In the genomic region with DNA sequence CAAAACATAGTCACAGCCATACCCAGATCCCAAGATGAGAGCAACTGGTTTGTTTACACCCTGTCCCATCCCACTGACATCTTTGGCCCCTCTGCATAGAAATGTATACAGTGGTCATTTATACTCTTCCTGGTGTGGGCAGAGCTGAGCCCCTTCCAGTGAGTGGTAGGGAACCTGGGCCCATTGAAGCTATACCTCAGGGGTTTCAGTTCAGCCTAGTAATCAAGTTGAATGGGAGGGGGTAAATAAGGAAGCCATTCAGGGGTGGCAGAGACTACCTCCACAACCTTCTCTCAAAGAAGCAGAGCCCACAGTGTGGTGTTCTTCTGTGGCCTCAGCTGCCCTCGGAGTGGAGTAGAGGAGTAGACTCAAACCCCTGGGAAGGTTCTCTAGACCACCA, we compare ENCODE assay signal across 31 mouse cellular contexts. TPM values are rescaled to one million over a fixed set of nuclear protein-coding genes. Genes with fewer than 3 reads are reported as not detected.
DNase-seq lines count a peak whose midpoint lies in the region; ATAC-seq and TF ChIP-seq lines count a peak whose summit lies in the region.
"Had no signal": no experiment of that assay in that cellular context is flagged by ENCODE, and none has a peak within 500 bp of the region (broad histone marks: within the 10 kb centered on the region; RNA-seq: fewer than 3 reads in every experiment).

No protein-coding gene starts in this region.

- peaks cover 17% of the 10 kb centered on the region for H3K4me1 ChIP-seq in hindbrain, embryonic 11.5 days (replicated peaks; ENCODE audit: control insufficient read depth, insufficient read depth, low read length)
- no peaks in the 10 kb centered on the region for H3K4me1 ChIP-seq in hindbrain, postnatal 0 days (ENCODE audit: insufficient read depth, low read length)
- H3K4me1 ChIP-seq in neural tube, embryonic 12.5 days, result peaks cover 63% of the 10 kb centered on the region
- H3K4me1 ChIP-seq in neural tube, embryonic 15.5 days, result peaks cover 89% of the 10 kb centered on the region

- no peaks in the 10 kb centered on the region for H3K9me3 ChIP-seq in hindbrain, embryonic 11.5 days (ENCODE audit: control insufficient read depth, low read length)
- H3K9me3 ChIP-seq in hindbrain, postnatal 0 days (ENCODE audit: low read length), result no peaks in the 10 kb centered on the region
- no peaks in the 10 kb centered on the region for H3K9me3 ChIP-seq in neural tube, embryonic 12.5 days
- no peaks in the 10 kb centered on the region for H3K9me3 ChIP-seq in neural tube, embryonic 15.5 days (replicated peaks)
- H3K9me3 ChIP-seq: embryonic facial prominence, embryonic 12.5 days; embryonic facial prominence, embryonic 15.5 days; forebrain, embryonic 12.5 days; heart, embryonic 10.5 days; heart, embryonic 13.5 days; hindbrain, embryonic 12.5 days had no signal

- no peak overlapping the region for H3K27ac ChIP-seq in hindbrain, embryonic 11.5 days (ENCODE audit: low read depth, low read length)
- H3K27ac ChIP-seq in hindbrain, postnatal 0 days, result no peak overlapping the region
- H3K27ac ChIP-seq in neural tube, embryonic 12.5 days, result no peak overlapping the region
- H3K27ac ChIP-seq in neural tube, embryonic 15.5 days (replicated peaks), result no peak overlapping the region
- H3K27ac ChIP-seq: embryonic facial prominence, embryonic 12.5 days; embryonic facial prominence, embryonic 15.5 days; forebrain, embryonic 12.5 days; heart, adult 2 months; heart, embryonic 10.5 days; heart, embryonic 13.5 days; hindbrain, embryonic 12.5 days had no signal

- H3K4me3 ChIP-seq in hindbrain, embryonic 11.5 days (ENCODE audit: low read depth, low read length), result no peak overlapping the region
- no peak overlapping the region for H3K4me3 ChIP-seq in hindbrain, postnatal 0 days (ENCODE audit: low read length)
- H3K4me3 ChIP-seq in neural tube, embryonic 12.5 days, result no peak overlapping the region
- no peak overlapping the region for H3K4me3 ChIP-seq in neural tube, embryonic 15.5 days (replicated peaks)
- H3K4me3 ChIP-seq: embryonic facial prominence, embryonic 12.5 days; embryonic facial prominence, embryonic 15.5 days; forebrain, embryonic 12.5 days; heart, adult 2 months; heart, embryonic 10.5 days; heart, embryonic 13.5 days; hindbrain, embryonic 12.5 days had no signal

- 0% methylated on average over 1 of the region's 1 CpGs for WGBS in hindbrain, embryonic 11.5 days
- WGBS in hindbrain, postnatal 0 days, result 7% methylated on average over 1 of the region's 1 CpGs
- 5% methylated on average over 1 of the region's 1 CpGs for WGBS in neural tube, embryonic 12.5 days
- WGBS in neural tube, embryonic 15.5 days, result 7% methylated on average over 1 of the region's 1 CpGs

- no peak overlapping the region for H3K9ac ChIP-seq in hindbrain, embryonic 11.5 days (ENCODE audit: low read depth, low read length)
- no peak overlapping the region for H3K9ac ChIP-seq in hindbrain, postnatal 0 days (replicated peaks; ENCODE audit: low read length)
- H3K9ac ChIP-seq in neural tube, embryonic 12.5 days, result no peak overlapping the region
- no peak overlapping the region for H3K9ac ChIP-seq in neural tube, embryonic 15.5 days (replicated peaks)
- H3K9ac ChIP-seq: embryonic facial prominence, embryonic 12.5 days; embryonic facial prominence, embryonic 15.5 days; forebrain, embryonic 12.5 days; heart, embryonic 13.5 days; hindbrain, embryonic 12.5 days had no signal

- peak; percentile 24 for DNase-seq in hindbrain, embryonic 11.5 days (ENCODE audit: low spot score)
- DNase-seq in hindbrain, postnatal 0 days (ENCODE audit: low spot score), result no peak
- DNase-seq in neural tube, embryonic 10.5 days (ENCODE audit: extremely low spot score, low spot score), result no peak
- DNase-seq in MN1 (ENCODE audit: low spot score), result no peak
- DNase-seq: adrenal gland, adult 8-10 months; adrenal gland, postnatal 25 days; cerebellum, adult 11-12 months; cerebellum, adult 8-10 months; cerebellum, postnatal 10 days; cerebellum, postnatal 36 days; gastrocnemius, postnatal 10 days; gastrocnemius, postnatal 36 days; heart, adult 2 months; heart, postnatal 14 days; heart, postnatal 4 days had no signal

- TF ChIP-seq CTCF in hindbrain, postnatal 0 days (IDR thresholded peaks at IDR 0.05; ENCODE audit: low read depth), result no peak

- peaks cover 94% of the 10 kb centered on the region for H3K27me3 ChIP-seq in hindbrain, embryonic 11.5 days (ENCODE audit: control insufficient read depth, insufficient read depth, low read length)
- peaks cover 76% of the 10 kb centered on the region for H3K27me3 ChIP-seq in hindbrain, postnatal 0 days (ENCODE audit: insufficient read depth, low read length)
- peaks cover 94% of the 10 kb centered on the region for H3K27me3 ChIP-seq in neural tube, embryonic 12.5 days (replicated peaks)
- H3K27me3 ChIP-seq in neural tube, embryonic 15.5 days (replicated peaks), result peaks cover 51% of the 10 kb centered on the region

- ATAC-seq in hindbrain, embryonic 11.5 days (ENCODE audit: low FRiP score), result no peak
- no peak for ATAC-seq in hindbrain, postnatal 0 days
- ATAC-seq in neural tube, embryonic 12.5 days (ENCODE audit: low FRiP score, low read depth), result no peak
- no peak for ATAC-seq in neural tube, embryonic 15.5 days (ENCODE audit: low FRiP score)
- ATAC-seq: activated CD4-positive, CD25-positive, alpha-beta regulatory T cell, adult 4 months; CD4-positive, CD25-positive, alpha-beta regulatory T cell, adult 4 months; forebrain, embryonic 16.5 days had no signal

- H3K4me2 ChIP-seq in hindbrain, embryonic 11.5 days (replicated peaks; ENCODE audit: low read depth, low read length), result no peak overlapping the region
- H3K4me2 ChIP-seq in hindbrain, postnatal 0 days (ENCODE audit: low read depth, low read length), result no peak overlapping the region
- H3K4me2 ChIP-seq in neural tube, embryonic 12.5 days (replicated peaks), result 0 out of 2 replicates have a peak overlapping the region, but pooled peaks have one; percentile 64
- H3K4me2 ChIP-seq in neural tube, embryonic 15.5 days, result peak overlapping the region; percentile 66; the same call in 1 of the 2 replicates
- H3K4me2 ChIP-seq: embryonic facial prominence, embryonic 12.5 days; embryonic facial prominence, embryonic 15.5 days; forebrain, embryonic 12.5 days; heart, embryonic 13.5 days; hindbrain, embryonic 12.5 days had no signal

- H3K36me3 ChIP-seq in hindbrain, embryonic 11.5 days (ENCODE audit: control insufficient read depth, insufficient read depth, low read length), result no peaks in the 10 kb centered on the region
- H3K36me3 ChIP-seq in hindbrain, postnatal 0 days (ENCODE audit: insufficient read depth, low read length), result no peaks in the 10 kb centered on the region
- no peaks in the 10 kb centered on the region for H3K36me3 ChIP-seq in neural tube, embryonic 12.5 days
- H3K36me3 ChIP-seq in neural tube, embryonic 15.5 days, result no peaks in the 10 kb centered on the region
- H3K36me3 ChIP-seq: embryonic facial prominence, embryonic 12.5 days; embryonic facial prominence, embryonic 15.5 days; forebrain, embryonic 12.5 days; heart, embryonic 10.5 days; heart, embryonic 13.5 days; hindbrain, embryonic 12.5 days had no signal

RNA-seq across cellular contexts. Expression of gene Lbx1, which starts 7.9 kb away (rescaled TPM):
- polyA plus RNA-seq in hindbrain, embryonic 11.5 days (2014; fragmentation: Nextera tagmentation; extraction: Ambion mirVana), result 7.6 and 8.5 TPM in 2 replicates
- 27.0 and 32.2 TPM in 2 replicates for total RNA-seq in hindbrain, postnatal 0 days (2014; rRNA removed)
- 9.2 and 9.6 TPM in 2 replicates for polyA plus RNA-seq in hindbrain, postnatal 0 days (2015; fragmentation: Nextera tagmentation; extraction: Ambion mirVana)
- 20.3 and 21.3 TPM in 2 replicates for polyA plus RNA-seq in neural tube, embryonic 12.5 days (2016; fragmentation: Nextera tagmentation; extraction: Ambion mirVana)
- 10.9 and 16.9 TPM in 2 replicates for polyA plus RNA-seq in neural tube, embryonic 15.5 days (2015; fragmentation: Nextera tagmentation; extraction: Ambion mirVana)
- total RNA-seq: adrenal gland, adult 8-10 months; adrenal gland, postnatal 25 days; granulocyte monocyte progenitor cell, adult 5-6 weeks; heart, postnatal 14 days; heart, postnatal 4 days; MEL had no signal
- polyA plus RNA-seq: activated CD4-positive, CD25-positive, alpha-beta regulatory T cell, adult 4 months; CD4-positive, CD25-positive, alpha-beta regulatory T cell, adult 4 months; cortical plate, adult 2 months; forebrain, embryonic 12.5 days; forebrain, embryonic 16.5 days; heart, adult 2 months; heart, embryonic 13.5 days; heart, embryonic 16.5 days; intestine, embryonic 14.5 days had no signal

Comparison
In these comparisons a context has a peak if more than half of its experiments do, and no peak if none do; other contexts are left out.
1. H3K4me2 ChIP-seq: peak in neural tube, embryonic 12.5 days (single experiment) and neural tube, embryonic 15.5 days (single experiment); none in hindbrain, embryonic 11.5 days (single experiment) and hindbrain, postnatal 0 days (single experiment).